Comparison of ENCODE assay signal across 9 mouse cellular contexts in the genomic region with DNA sequence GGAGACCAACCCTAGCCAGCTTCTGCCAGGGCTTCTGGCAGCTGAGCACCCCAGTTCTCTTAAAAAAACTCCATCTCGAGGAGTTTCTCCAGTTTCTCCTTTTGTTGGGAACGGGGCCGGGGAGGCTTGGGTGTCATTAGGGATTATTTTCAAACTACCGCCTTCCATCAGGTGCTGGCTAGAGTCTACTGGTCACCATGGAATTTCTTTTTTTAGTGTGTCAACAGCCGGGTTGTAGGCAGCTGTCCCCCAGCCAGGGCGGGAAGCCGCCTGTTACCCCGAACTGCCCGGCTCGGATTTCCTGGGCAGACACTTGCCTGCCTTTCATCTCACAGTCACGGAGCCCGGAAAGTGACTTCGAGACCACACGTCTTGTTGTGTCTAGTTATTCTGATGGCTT. TPM values are rescaled to one million over a fixed set of nuclear protein-coding genes. Genes with fewer than 3 reads are reported as not detected.
DNase-seq lines count a peak whose midpoint lies in the region; ATAC-seq lines count a peak whose summit lies in the region.
"Had no signal": no experiment of that assay in that cellular context is flagged by ENCODE, and none has a peak within 500 bp of the region (broad histone marks: within the 10 kb centered on the region; RNA-seq: fewer than 3 reads in every experiment).

No protein-coding gene starts in this region.

- WGBS in embryonic facial prominence, embryonic 14.5 days, result 37% methylated on average over 14 of the region's 14 CpGs
- WGBS in embryonic facial prominence, embryonic 10.5 days, result 51% methylated on average over 14 of the region's 14 CpGs
- 48% methylated on average over 14 of the region's 14 CpGs for WGBS in liver, embryonic 16.5 days (ENCODE audit: insufficient replicate concordance)

- no peak overlapping the region for H3K4me2 ChIP-seq in embryonic facial prominence, embryonic 14.5 days (ENCODE audit: low read depth, low read length)
- H3K4me2 ChIP-seq in liver, embryonic 16.5 days (ENCODE audit: low read depth, low read length), result peak overlapping the region; percentile 31; the same call in 1 of the 2 replicates

- H3K27ac ChIP-seq in embryonic facial prominence, embryonic 14.5 days (replicated peaks; ENCODE audit: low read depth, low read length), result peak overlapping the region; percentile 52
- no peak overlapping the region for H3K27ac ChIP-seq in embryonic facial prominence, embryonic 10.5 days (replicated peaks)
- no peak overlapping the region for H3K27ac ChIP-seq in liver, embryonic 16.5 days (ENCODE audit: low read length)

- H3K9ac ChIP-seq in embryonic facial prominence, embryonic 14.5 days (ENCODE audit: low read depth, low read length), result no peak overlapping the region
- no peak overlapping the region for H3K9ac ChIP-seq in liver, embryonic 16.5 days (ENCODE audit: low read depth, low read length)

- H3K4me1 ChIP-seq in embryonic facial prominence, embryonic 14.5 days (ENCODE audit: control insufficient read depth, insufficient read depth, low read length), result peaks cover 3% of the 10 kb centered on the region
- peaks cover 22% of the 10 kb centered on the region for H3K4me1 ChIP-seq in embryonic facial prominence, embryonic 10.5 days
- peaks cover 13% of the 10 kb centered on the region for H3K4me1 ChIP-seq in liver, embryonic 16.5 days (ENCODE audit: control insufficient read depth, low read depth, low read length)

- H3K9me3 ChIP-seq in embryonic facial prominence, embryonic 14.5 days (ENCODE audit: control insufficient read depth, low read length), result no peaks in the 10 kb centered on the region
- no peaks in the 10 kb centered on the region for H3K9me3 ChIP-seq in embryonic facial prominence, embryonic 10.5 days
- H3K9me3 ChIP-seq in liver, embryonic 16.5 days (replicated peaks; ENCODE audit: control insufficient read depth, low read length), result no peaks in the 10 kb centered on the region

- DNase-seq in embryonic facial prominence, embryonic 14.5 days (ENCODE audit: low spot score), result peak; percentile 60
- no peak for DNase-seq in embryonic facial prominence, embryonic 10.5 days (ENCODE audit: low spot score)
- peak; percentile 38 to 50 for DNase-seq in layer of hippocampus, postnatal 10 days (ENCODE audit: low spot score in 2 of 2)
- DNase-seq in layer of hippocampus, postnatal 14 days (ENCODE audit: low spot score in 2 of 2), result no peak
- DNase-seq in gastrocnemius, postnatal 4 days (ENCODE audit: low spot score in 2 of 2), result peak; percentile 41 to 59
- no peak for DNase-seq in left cerebral cortex, adult 8-10 months (ENCODE audit: low spot score in 2 of 2)

- H3K4me3 ChIP-seq in embryonic facial prominence, embryonic 14.5 days (ENCODE audit: low read depth, low read length), result no peak overlapping the region
- no peak overlapping the region for H3K4me3 ChIP-seq in embryonic facial prominence, embryonic 10.5 days
- H3K4me3 ChIP-seq in liver, embryonic 16.5 days (ENCODE audit: low read depth, low read length), result no peak overlapping the region

- 0 out of 2 replicates have a peak, but pooled peaks have one; percentile 16 for ATAC-seq in embryonic facial prominence, embryonic 14.5 days (ENCODE audit: low read depth)
- ATAC-seq in liver, embryonic 16.5 days (ENCODE audit: low read depth), result no peak
- no peak for ATAC-seq in CD4-positive, CD25-positive, alpha-beta regulatory T cell, adult 4 months
- ATAC-seq: Patski had no signal

- no peaks in the 10 kb centered on the region for H3K27me3 ChIP-seq in embryonic facial prominence, embryonic 14.5 days (replicated peaks; ENCODE audit: control insufficient read depth, insufficient read depth, low read length)
- no peaks in the 10 kb centered on the region for H3K27me3 ChIP-seq in embryonic facial prominence, embryonic 10.5 days (replicated peaks; ENCODE audit: low read depth, poor library complexity, severe bottlenecking)
- no peaks in the 10 kb centered on the region for H3K27me3 ChIP-seq in liver, embryonic 16.5 days (ENCODE audit: control insufficient read depth, insufficient read depth, low read depth, low read length)
- H3K27me3 ChIP-seq: Patski had no signal

- H3K36me3 ChIP-seq in embryonic facial prominence, embryonic 14.5 days (ENCODE audit: control insufficient read depth, insufficient read depth, low read length), result peaks cover 22% of the 10 kb centered on the region
- H3K36me3 ChIP-seq in embryonic facial prominence, embryonic 10.5 days (replicated peaks), result peaks cover 23% of the 10 kb centered on the region
- H3K36me3 ChIP-seq in liver, embryonic 16.5 days (ENCODE audit: control insufficient read depth, insufficient read depth), result peaks cover 17% of the 10 kb centered on the region

RNA-seq across cellular contexts. Expression of gene Srsf3, which starts 18.4 kb away (rescaled TPM):
- polyA plus RNA-seq in embryonic facial prominence, embryonic 14.5 days (2014; fragmentation: Nextera tagmentation; extraction: Ambion mirVana), result 494 and 574 TPM in 2 replicates
- polyA plus RNA-seq in embryonic facial prominence, embryonic 10.5 days (2016; fragmentation: Nextera tagmentation; extraction: Ambion mirVana), result 830 and 831 TPM in 2 replicates
- 100 to 1,000 TPM; 179 to 207 TPM for total RNA-seq in layer of hippocampus, postnatal 10 days (2021)
- 100 to 1,000 TPM; 127 to 160 TPM for total RNA-seq in layer of hippocampus, postnatal 14 days (2021)
- total RNA-seq in gastrocnemius, postnatal 4 days (2021), result 100 to 1,000 TPM; 129 TPM
- polyA plus RNA-seq in liver, embryonic 16.5 days (2015; fragmentation: Nextera tagmentation; extraction: Ambion mirVana), result 185 and 211 TPM in 2 replicates
- 100 to 1,000 TPM; 232 to 397 TPM for polyA plus RNA-seq in CD4-positive, CD25-positive, alpha-beta regulatory T cell, adult 4 months (2017; shearing (Covaris generic))
- total RNA-seq in left cerebral cortex, adult 8-10 months (2022), result 100 to 1,000 TPM; 101 to 142 (median 115) TPM

RNA-seq across cellular contexts. Expression of gene Cdkn1a, which starts 40.0 kb away (rescaled TPM):
- 223 and 292 TPM in 2 replicates for polyA plus RNA-seq in embryonic facial prominence, embryonic 14.5 days (2014; fragmentation: Nextera tagmentation; extraction: Ambion mirVana)
- 26.0 and 27.5 TPM in 2 replicates for polyA plus RNA-seq in embryonic facial prominence, embryonic 10.5 days (2016; fragmentation: Nextera tagmentation; extraction: Ambion mirVana)
- 10 to 100 TPM; 23.6 to 29.4 TPM for total RNA-seq in layer of hippocampus, postnatal 10 days (2021)
- 10 to 100 TPM; 24.9 to 26.0 TPM for total RNA-seq in layer of hippocampus, postnatal 14 days (2021)
- 100 to 1,000 TPM; 138 to 142 TPM for total RNA-seq in gastrocnemius, postnatal 4 days (2021)
- 12.6 and 16.5 TPM in 2 replicates for polyA plus RNA-seq in liver, embryonic 16.5 days (2015; fragmentation: Nextera tagmentation; extraction: Ambion mirVana)
- polyA plus RNA-seq in CD4-positive, CD25-positive, alpha-beta regulatory T cell, adult 4 months (2017; shearing (Covaris generic)), result 1 to 10 TPM; 2.5 to 4.6 TPM
- 10 to 100 TPM; 18.9 to 27.0 (median 19.5) TPM for total RNA-seq in left cerebral cortex, adult 8-10 months (2022)

RNA-seq across cellular contexts. Expression of gene Stk38, which starts 43.0 kb away (rescaled TPM):
- polyA plus RNA-seq in embryonic facial prominence, embryonic 14.5 days (2014; fragmentation: Nextera tagmentation; extraction: Ambion mirVana), result 87.0 and 88.7 TPM in 2 replicates
- polyA plus RNA-seq in embryonic facial prominence, embryonic 10.5 days (2016; fragmentation: Nextera tagmentation; extraction: Ambion mirVana), result 118 and 125 TPM in 2 replicates
- total RNA-seq in layer of hippocampus, postnatal 10 days (2021), result 10 to 100 TPM; 55.9 to 63.8 TPM
- 10 to 100 TPM; 57.0 to 61.1 TPM for total RNA-seq in layer of hippocampus, postnatal 14 days (2021)
- total RNA-seq in gastrocnemius, postnatal 4 days (2021), result 10 to 100 TPM; 60.3 to 66.7 TPM
- 46.5 and 51.0 TPM in 2 replicates for polyA plus RNA-seq in liver, embryonic 16.5 days (2015; fragmentation: Nextera tagmentation; extraction: Ambion mirVana)
- polyA plus RNA-seq in CD4-positive, CD25-positive, alpha-beta regulatory T cell, adult 4 months (2017; shearing (Covaris generic)), result 100 to 1,000 TPM; 223 to 306 TPM
- 10 to 100 TPM; 46.7 to 54.7 (median 48.4) TPM for total RNA-seq in left cerebral cortex, adult 8-10 months (2022)

Comparison
In these comparisons a context has a peak if more than half of its experiments do, and no peak if none do; other contexts are left out.
1. DNase-seq: peak in embryonic facial prominence, embryonic 14.5 days (single experiment), layer of hippocampus, postnatal 10 days (2 of 2) and gastrocnemius, postnatal 4 days (2 of 2); none in embryonic facial prominence, embryonic 10.5 days (single experiment), layer of hippocampus, postnatal 14 days (0 of 2) and left cerebral cortex, adult 8-10 months (0 of 2).
2. RNA of gene Cdkn1a, which starts 40.0 kb away (total RNA-seq): 138 to 142 TPM in gastrocnemius, postnatal 4 days; 23.6 to 29.4 TPM in layer of hippocampus, postnatal 10 days, 24.9 to 26.0 TPM in layer of hippocampus, postnatal 14 days and 18.9 to 27.0 TPM in left cerebral cortex, adult 8-10 months; every median in the first group is over 4 times any median in the second.